Mouse (Mus musculus): Measurements from ENCODE around the gene Dglucy.

Dglucy gene

DNA sequence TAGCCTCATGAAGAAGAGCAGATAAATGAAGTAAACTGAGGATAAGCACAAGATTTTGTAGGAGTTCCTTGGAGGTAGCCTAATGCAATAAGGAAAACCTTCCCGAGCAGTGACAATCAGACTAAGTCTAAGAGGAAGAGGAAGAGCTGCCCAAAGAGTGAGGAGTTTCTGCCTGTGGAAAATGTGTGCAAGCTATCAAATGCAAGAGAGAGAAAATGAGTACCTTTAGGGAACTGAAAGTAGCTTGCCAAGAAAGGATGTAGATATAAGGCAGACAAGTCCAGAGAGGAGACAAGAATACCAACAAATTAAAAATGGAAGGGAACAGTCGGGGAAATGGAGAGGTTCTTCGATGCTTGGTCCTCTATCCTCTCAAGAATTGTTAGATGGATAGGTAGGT lies 106.7 kb downstream of the Dglucy start:
- no peak for DNase-seq (ENCODE audit: low spot score)

DNA sequence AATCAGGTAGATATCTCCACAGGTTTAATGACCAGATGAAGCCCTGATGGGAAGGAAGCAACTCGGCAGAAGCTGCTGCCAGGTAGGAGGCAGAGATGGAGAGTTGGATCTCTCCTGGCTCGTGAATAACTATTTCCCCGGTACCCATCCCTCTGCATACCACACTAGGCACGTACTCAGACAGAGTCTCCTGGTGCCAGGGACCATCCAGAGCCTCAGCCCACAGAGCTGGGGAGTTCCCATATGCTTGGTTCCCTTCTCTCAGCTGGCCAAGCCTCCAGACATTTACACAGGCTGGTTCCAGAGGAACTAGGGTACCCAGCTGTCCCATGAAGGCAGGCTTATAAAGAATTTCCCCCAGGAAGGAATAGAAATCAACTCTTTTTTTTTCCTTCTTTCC lies 108.0 kb downstream of the Dglucy start:
- peak; percentile 39 for DNase-seq (ENCODE audit: low spot score)

GRCm38 (mm10) chr12:100887801-100888258 lies 109.0 kb downstream of the Dglucy start:
- peak; percentile 66 for DNase-seq (ENCODE audit: low spot score)

GRCm38 (mm10) chr12:100890548-100890947 lies 111.7 kb downstream of the Dglucy start:
- no peak for DNase-seq (ENCODE audit: low spot score)

GRCm38 (mm10) chr12:100895504-100895903 lies 116.6 kb downstream of the Dglucy start:
- DNase-seq (ENCODE audit: low spot score), result no peak

GRCm38 (mm10) chr12:100896661-100897060 lies 117.8 kb downstream of the Dglucy start:
- no peak for DNase-seq (ENCODE audit: low spot score)

DNA sequence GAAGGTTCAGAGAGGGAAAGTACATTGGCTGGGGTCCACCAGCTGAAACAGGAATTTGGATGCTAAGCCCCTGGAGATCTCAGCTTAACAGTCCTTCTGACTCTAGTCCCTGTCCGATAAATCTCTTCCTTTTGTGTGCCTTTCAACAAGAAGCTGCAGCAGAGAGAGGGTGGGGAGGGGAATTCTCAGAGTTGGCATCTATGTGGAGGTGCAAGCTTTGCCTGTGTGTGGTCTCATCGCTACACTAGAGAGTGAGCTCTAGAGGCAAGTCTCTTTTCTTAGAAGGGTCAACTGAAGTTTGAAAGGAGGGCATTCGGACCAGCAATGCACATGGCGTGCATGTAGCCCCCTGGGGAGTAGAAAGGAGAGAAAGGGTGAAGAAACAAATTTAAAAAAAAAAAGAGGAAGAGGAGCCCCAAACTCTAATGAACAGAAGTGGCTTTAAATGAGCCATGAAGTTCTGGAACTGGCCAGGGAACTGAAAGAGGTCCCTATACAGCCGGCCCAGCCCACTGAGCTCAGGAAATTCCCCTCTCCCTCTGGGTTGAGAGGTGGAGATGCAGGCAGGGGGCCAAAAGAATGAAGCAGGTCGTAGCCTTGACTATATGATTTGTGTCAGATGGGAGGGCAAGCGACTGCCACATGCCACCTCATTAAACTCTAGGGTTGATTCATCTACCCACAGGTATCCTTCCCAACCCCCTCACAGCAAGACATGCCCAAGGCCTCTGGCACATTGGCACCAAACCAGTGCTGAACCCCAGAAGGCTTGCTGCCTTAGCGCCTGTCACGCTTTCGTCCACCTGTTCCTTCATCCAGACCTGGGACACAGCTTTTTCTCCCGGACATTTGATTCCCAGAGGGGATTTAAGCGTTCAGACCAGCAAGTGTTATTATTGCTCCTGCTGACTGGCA lies 119.1 kb downstream of the Dglucy start:
- DNase-seq (ENCODE audit: low spot score), result no peak

DNA sequence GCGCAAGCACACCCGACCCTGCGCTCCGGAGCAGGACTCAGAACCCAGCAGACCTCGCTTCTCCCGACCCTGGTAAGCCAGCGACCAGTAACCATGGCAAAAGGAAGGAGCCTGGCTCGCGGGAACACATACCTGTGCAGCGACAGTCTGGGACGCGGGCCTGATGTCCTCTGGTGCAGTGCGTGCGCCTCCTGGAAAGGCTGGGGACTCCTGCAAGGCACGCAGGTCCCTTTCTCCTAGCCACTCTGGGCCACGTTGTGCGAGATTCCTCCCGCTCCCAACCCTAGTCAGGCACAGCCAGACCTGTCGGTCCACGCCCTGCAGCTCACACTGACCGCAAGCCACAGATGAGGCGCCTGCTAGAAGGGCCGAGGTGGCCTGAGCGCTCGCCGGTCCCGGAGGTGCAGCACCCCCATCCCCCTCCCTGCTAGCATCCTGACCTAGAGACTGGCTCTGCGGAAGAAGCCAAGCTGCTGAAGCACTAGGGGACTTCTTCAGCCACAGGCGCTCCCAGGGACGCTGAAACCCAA lies 120.3 kb downstream of the Dglucy start:
- DNase-seq (ENCODE audit: low spot score), result peak; percentile 39

DNA sequence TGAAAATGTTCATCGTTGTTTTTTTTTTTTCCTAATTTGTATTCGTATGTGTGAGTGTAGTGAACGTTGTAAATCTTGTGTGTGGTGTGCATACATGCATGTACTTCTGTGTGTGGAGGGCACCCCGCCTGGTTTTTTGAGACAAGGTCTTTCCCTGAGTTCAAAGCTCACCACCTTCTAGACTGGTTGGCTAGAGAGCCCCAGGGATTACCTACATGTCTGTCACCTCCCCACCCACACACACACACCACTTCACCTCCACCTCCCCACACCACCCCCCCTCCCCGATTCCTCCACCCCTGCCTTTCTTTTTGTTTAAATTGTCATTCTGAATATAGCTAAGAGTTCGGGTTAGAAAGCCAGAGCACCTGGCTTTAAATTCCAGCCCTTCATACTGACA lies 122.0 kb downstream of the Dglucy start:
- DNase-seq (ENCODE audit: low spot score), result no peak

- no peak for DNase-seq (ENCODE audit: low spot score)
Observed at GRCm38 (mm10) chr12:100901386-100901785, 122.5 kb downstream of the Dglucy start.

GRCm38 (mm10) chr12:100903761-100904160 lies 124.9 kb downstream of the Dglucy start:
- DNase-seq (ENCODE audit: low spot score), result no peak

GRCm38 (mm10) chr12:100906861-100907260 lies 128.0 kb downstream of the Dglucy start:
- no peak for DNase-seq (ENCODE audit: low spot score)

DNA sequence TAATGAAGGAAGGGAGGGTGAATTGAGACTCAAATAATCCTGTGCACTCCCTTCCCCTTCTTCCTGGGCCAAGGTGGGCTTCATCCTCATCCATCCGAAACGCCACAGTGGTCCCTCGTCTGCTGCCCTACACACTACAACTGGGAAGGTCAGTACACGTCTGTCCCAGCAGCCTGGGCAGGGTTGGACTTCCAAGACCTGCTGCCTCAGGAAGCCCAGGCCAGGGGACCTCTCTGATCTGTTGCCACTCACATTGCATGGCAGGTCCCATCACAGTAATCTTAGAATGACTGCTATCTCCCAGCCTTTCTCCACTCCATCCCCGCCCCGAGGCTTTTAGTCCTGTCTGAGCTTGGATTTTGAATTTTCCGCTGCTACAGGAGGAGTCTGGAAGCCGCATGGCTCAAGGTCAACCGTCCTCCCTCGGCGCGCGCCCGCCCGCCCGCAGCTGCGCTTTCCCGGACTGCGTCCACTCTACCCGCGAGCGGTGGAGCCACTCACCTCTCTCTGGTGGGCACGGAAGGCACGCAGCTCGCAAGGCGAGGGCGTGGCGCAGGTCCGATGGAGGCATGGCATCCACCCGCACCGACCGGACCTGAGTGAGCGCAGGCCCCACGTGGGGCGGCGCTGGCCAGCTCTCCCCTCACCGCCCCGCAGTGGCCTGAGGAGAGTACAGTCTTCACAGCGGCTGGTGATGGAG lies 128.9 kb downstream of the Dglucy start, which contains the start of gene Gpr68:
TSS of gene Gpr68 (minus strand) at position 601 of the 700 bp plus-strand sequence.
- DNase-seq (ENCODE audit: low spot score), result no peak

- no peak for DNase-seq (ENCODE audit: low spot score)
Observed at GRCm38 (mm10) chr12:100908298-100909034, 129.6 kb downstream of the Dglucy start.

- DNase-seq (ENCODE audit: low spot score), result no peak
Observed at GRCm38 (mm10) chr12:100909765-100910164, 130.9 kb downstream of the Dglucy start.

DNA sequence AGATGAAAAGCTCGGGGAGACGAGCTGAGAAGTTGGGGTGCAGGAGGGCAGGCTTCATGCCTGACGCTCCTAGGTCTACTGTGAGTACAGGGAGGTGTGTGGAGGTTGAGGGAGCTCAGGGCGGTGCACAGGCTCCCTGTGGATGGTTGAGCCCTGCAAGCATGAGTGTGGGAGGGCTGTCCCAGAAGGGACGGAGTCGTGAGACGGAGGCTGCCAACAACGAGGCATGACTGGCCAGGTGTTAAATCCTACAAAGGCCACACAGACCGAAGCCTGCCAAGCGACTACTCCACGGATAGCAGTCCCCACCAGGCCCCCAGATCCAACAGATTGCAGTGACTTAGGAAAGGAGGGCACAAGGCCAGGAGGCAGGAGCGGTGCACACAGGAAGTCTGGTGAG lies 131.9 kb downstream of the Dglucy start:
- peak; percentile 44 for DNase-seq (ENCODE audit: low spot score)

GRCm38 (mm10) chr12:100924646-100925339 lies 145.9 kb downstream of the Dglucy start:
- DNase-seq (ENCODE audit: low spot score), result no peak

- peak; percentile 85 for DNase-seq (ENCODE audit: low spot score)
Observed at GRCm38 (mm10) chr12:100925644-100926619, 147.1 kb downstream of the Dglucy start.

GRCm38 (mm10) chr12:100928286-100928685 lies 149.4 kb downstream of the Dglucy start:
- DNase-seq (ENCODE audit: low spot score), result no peak

DNA sequence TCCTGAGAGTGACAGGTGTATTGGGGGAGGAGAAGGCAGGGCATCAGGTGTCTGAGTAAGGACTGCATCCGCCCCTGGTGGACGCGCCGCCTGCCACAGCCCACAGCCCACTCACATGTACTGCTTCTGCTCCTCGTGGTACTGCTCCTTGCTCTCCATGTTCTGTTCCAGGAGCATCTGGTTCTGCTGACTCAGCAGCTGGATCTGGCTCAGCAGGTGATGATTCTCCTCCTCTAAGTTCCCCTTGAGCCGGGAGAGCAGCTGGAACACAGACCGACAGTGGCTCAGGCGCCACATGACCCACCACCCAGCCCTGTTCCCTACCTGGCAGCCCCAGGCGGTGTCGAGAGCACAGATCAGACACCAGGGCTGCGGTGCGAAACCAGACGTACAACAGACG lies 152.8 kb downstream of the Dglucy start:
- no peak for DNase-seq (ENCODE audit: low spot score)
